Mouse (Mus musculus): ENCODE results near the gene Lmo2. TPM values are rescaled to one million over a fixed set of nuclear protein-coding genes. Genes with fewer than 3 reads are reported as not detected.

Gene Lmo2
- 14.0 and 14.5 TPM in 2 replicates for polyA plus RNA-seq (2015; fragmentation: Nextera tagmentation; extraction: Ambion mirVana)

DNA sequence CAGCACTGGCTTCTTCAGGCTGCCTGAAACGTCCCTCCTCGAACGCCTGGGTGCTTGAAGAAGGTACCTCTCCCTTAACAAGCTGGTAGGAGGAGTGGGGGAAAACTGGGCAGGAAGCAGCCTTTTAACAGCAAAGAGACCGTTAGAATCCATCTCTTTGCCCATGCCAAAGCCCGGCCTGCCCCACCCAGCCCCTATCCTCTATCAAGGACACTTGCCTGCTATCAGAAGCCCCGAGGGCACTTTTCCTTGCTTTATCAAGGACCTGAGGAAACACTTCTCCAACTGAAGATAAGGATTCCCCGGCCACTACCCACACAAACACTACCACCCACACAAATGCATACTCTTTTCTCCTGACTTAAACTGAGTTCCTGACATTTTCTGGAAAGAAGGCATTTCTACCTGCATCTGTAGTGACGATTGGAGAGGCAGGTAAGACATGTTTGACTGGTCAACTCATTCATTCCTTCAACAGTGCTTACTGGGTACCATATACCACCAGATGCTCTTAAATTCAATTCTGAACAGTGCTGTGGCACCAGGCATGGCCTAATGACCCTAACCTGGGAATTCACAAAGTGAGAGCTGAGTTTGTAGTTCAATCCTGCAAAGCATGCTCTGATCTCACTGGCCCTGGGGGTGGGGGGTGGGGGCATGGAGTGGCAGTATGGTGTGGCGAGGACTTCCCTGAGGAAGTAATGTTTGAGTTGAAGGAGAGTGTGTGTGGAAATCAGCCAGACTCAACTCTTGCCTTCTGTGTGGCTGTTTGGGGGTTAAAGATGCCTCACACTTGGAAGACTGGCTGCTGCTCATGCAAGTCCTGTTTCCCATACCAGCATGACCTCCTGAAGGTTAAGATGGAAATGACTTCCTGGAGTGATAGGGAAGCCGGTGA lies at the start of gene Lmo2:
Lmo2 (plus strand) TSS at position 338 of the 898 bp plus-strand sequence.
- Histone ChIP-seq H3K4me1 (no peaks in the 10 kb centered on the region), H3K4me2 (replicated peaks) (no peak within 1 kb of the TSS), H3K36me3 (no peaks in the 10 kb centered on the region), H3K4me3 (no peak within 1 kb of the TSS), H3K27ac (no peak within 1 kb of the TSS), H3K27me3 (no peaks in the 10 kb centered on the region), H3K9me3 (no peaks in the 10 kb centered on the region), H3K9ac (no peak within 1 kb of the TSS)
- no peak for ATAC-seq (ENCODE audit: low FRiP score, low read depth)
- 62% methylated on average over 10 of the region's 10 CpGs for WGBS

DNA sequence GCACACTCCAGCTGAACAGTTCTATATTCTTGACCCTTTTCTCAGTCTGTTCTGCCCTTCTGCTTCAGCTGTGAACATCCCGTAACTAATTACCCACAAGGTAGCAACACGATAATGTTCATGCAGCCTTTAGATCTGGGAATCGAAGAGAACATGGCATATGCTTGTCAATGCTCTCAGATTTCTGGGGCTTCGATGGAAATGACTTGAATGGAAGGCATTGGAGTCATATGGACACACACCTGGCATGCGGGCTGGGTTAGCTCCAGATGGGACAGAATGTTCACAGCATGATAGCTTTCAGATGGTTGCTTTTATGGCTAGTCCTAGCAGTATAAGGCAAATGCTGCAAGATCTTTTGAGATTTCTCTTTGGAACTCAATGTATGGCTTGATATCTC lies 47.2 kb upstream of the Lmo2 start:
- 62% methylated on average over 5 of the region's 5 CpGs for WGBS
- no peak overlapping the region for H3K4me3 ChIP-seq

DNA sequence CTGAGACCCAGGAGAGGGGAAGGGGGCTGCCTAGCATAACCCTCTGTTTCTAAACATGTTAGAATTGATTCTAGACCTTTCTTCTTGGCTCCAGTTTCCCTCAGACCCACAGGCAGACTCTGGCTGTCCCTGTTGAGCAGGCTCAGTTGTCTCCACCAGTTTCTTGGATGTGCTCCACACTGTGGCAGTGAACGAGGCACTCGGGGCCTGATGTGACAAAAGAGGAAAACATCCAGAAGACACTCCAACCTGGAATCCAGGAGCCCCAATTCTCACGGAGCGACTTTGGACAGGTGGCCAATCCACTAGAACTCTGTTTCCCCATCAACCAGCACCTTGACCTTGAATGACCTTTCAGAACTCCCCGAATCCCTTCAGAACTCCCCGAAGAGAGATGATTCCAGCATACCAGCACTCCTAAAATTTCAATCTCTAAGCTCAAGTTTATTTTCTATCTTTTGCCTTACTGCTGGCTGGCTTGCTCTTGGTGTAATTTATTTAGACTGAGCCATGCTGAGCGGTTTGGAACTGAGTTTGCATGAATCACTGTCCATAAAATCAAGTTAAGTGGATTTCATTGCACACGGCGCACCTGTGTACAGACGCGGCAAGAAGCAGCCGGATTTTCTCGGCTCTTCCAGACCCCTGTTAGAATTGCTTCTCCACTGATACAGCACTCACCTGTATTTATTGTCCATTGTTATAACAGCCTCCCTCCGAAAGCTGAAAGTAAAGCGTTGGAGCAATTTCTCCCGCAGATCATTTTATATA lies 45.1 kb upstream of the Lmo2 start:
- Histone ChIP-seq H3K9me3 (no peaks in the 10 kb centered on the region), H3K4me2 (replicated peaks) (no peak overlapping the region), H3K27me3 (no peaks in the 10 kb centered on the region), H3K27ac (no peak overlapping the region), H3K36me3 (no peaks in the 10 kb centered on the region), H3K4me1 (peaks cover 18% of the 10 kb centered on the region; the same call in 1 of the 2 replicates), H3K4me3 (no peak overlapping the region), H3K9ac (no peak overlapping the region)
- 55% methylated on average over 16 of the region's 16 CpGs for WGBS
- ATAC-seq (ENCODE audit: low FRiP score, low read depth), result no peak

More for the DNA sequence above, 47.2 kb upstream of the Lmo2 start:
- H3K4me1 ChIP-seq, result peaks cover 33% of the 10 kb centered on the region
- H3K9me3 ChIP-seq, result no peaks in the 10 kb centered on the region
- H3K27ac ChIP-seq, result no peak overlapping the region
- ATAC-seq (ENCODE audit: low FRiP score, low read depth), result no peak
- H3K27me3 ChIP-seq, result no peaks in the 10 kb centered on the region
- H3K9ac ChIP-seq, result no peak overlapping the region
- no peak overlapping the region for H3K4me2 ChIP-seq (replicated peaks)
- no peaks in the 10 kb centered on the region for H3K36me3 ChIP-seq

DNA sequence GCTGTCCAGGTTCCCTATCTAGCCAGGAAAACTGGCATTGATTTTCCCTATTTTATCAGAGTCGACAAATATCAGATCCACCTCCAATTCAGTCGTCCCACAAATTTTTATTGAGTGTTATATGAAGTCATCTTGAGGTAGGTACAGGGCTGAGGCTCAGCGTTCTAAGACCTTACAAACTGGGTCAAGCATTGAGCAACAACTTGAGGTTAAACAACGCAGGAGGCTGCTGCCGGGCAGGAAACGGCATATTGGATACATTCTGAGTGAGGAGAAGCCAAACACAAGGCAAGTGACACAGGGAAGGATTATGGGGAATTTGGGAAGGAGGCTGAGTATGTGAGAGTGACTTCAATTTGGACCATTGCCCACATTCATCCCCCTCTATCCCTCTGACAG lies 44.5 kb upstream of the Lmo2 start:
- H3K9ac ChIP-seq, result no peak overlapping the region
- H3K27ac ChIP-seq, result no peak overlapping the region
- no peaks in the 10 kb centered on the region for H3K36me3 ChIP-seq
- no peaks in the 10 kb centered on the region for H3K27me3 ChIP-seq
- peak; percentile 48; the same call in 1 of the 2 replicates for ATAC-seq (ENCODE audit: low FRiP score, low read depth)
- H3K4me3 ChIP-seq, result no peak overlapping the region
- WGBS, result 55% methylated on average over 6 of the region's 6 CpGs
- H3K9me3 ChIP-seq, result no peaks in the 10 kb centered on the region
- peaks cover 18% of the 10 kb centered on the region; the same call in 1 of the 2 replicates for H3K4me1 ChIP-seq
- no peak overlapping the region for H3K4me2 ChIP-seq (replicated peaks)

DNA sequence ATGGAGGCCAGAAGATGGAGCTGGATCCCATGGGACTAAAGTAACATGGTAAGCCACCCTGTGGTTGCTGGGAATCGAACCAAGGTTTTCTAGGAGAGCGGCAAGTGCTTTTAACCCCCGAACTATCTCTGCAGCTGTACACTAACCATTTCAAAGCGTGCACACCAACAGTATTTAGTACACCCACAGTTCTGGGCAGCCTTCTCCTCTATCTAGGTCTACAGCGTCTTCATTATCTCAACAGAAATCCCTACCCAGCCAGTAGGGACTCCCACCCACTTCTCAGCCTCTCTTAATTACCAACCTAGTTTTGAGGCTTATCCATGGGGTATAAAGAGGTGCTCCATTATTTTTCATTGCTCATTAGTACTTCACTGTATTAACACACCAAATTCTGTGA lies 41.7 kb upstream of the Lmo2 start:
- H3K4me3 ChIP-seq, result no peak overlapping the region
- no peak overlapping the region for H3K27ac ChIP-seq
- peaks cover 18% of the 10 kb centered on the region; the same call in 1 of the 2 replicates for H3K4me1 ChIP-seq
- WGBS, result 90% methylated on average over 5 of the region's 5 CpGs
- no peak for ATAC-seq (ENCODE audit: low FRiP score, low read depth)
- no peaks in the 10 kb centered on the region for H3K27me3 ChIP-seq
- no peak overlapping the region for H3K9ac ChIP-seq
- no peak overlapping the region for H3K4me2 ChIP-seq (replicated peaks)
- H3K36me3 ChIP-seq, result no peaks in the 10 kb centered on the region
- no peaks in the 10 kb centered on the region for H3K9me3 ChIP-seq

DNA sequence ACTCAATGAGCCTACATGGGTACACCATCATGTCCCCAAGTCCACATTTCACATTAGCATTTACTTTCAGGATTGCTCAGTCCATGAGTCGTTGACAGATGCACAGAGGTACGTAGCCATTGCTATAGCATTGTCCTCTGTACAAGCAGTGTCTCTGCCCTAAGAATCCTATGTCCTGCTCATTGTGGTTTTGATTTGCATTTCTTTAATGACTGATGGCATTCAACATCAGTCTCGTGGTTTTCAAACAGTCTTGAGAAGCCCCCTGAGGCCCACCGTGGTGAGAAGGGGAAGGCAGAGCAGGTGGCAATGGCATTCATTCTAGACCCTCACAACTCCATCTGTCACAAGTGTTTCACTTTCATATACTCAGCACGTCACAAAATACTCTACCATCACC lies 40.4 kb upstream of the Lmo2 start:
- H3K9ac ChIP-seq, result no peak overlapping the region
- H3K4me1 ChIP-seq, result peaks cover 15% of the 10 kb centered on the region; the same call in 1 of the 2 replicates
- no peak overlapping the region for H3K27ac ChIP-seq
- 86% methylated on average over 5 of the region's 5 CpGs for WGBS
- H3K4me2 ChIP-seq (replicated peaks), result no peak overlapping the region
- H3K27me3 ChIP-seq, result no peaks in the 10 kb centered on the region
- ATAC-seq (ENCODE audit: low FRiP score, low read depth), result no peak
- no peaks in the 10 kb centered on the region for H3K36me3 ChIP-seq
- H3K4me3 ChIP-seq, result no peak overlapping the region
- no peaks in the 10 kb centered on the region for H3K9me3 ChIP-seq

DNA sequence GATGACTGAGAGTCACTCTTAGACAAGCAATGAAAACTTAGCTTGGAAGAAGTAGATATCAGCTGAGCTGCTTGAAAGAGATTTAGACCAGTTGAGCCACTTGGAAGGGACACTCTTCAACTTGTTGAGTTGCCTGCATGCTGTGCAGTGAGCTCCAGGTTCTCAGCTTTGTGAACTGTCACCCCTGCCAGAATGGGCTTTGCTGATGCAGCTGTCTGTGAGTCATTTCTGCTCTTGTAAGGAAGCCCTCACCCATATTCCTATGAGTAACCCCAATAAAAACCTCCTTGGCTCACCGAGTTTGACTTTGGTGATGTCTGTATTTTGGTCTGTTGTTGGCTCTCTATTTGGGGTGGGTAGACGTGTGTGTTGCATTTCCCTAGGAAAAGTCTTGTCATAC lies 39.4 kb upstream of the Lmo2 start:
- 89% methylated on average over 2 of the region's 2 CpGs for WGBS
- no peak overlapping the region for H3K27ac ChIP-seq
- H3K36me3 ChIP-seq, result no peaks in the 10 kb centered on the region
- no peaks in the 10 kb centered on the region for H3K9me3 ChIP-seq
- H3K9ac ChIP-seq, result no peak overlapping the region
- H3K4me3 ChIP-seq, result no peak overlapping the region
- no peak for ATAC-seq (ENCODE audit: low FRiP score, low read depth)
- H3K27me3 ChIP-seq, result no peaks in the 10 kb centered on the region
- H3K4me2 ChIP-seq (replicated peaks), result no peak overlapping the region
- H3K4me1 ChIP-seq, result peaks cover 6% of the 10 kb centered on the region; the same call in 1 of the 2 replicates

DNA sequence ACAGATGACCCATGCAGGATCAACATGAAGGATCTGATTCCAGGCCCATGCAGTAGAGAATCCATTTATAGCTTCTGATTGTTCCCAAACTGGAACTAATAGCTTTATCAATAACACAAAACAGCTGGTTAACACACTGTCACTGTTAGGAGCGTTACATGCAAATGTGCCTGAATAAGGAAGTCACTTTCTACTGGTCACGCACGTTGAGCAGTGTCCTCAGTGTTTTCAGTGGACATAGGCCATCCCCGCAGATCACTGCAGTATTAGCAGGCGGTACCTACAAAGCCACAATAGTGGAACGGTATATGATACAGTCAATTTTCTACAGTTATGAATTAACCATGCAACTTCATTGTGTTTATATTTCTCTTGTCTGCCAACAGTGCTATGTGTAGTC lies 38.3 kb upstream of the Lmo2 start:
- ATAC-seq (ENCODE audit: low FRiP score, low read depth), result no peak
- Histone ChIP-seq H3K4me3 (no peak overlapping the region), H3K9me3 (no peaks in the 10 kb centered on the region), H3K9ac (no peak overlapping the region), H3K27ac (no peak overlapping the region), H3K4me2 (replicated peaks) (no peak overlapping the region), H3K36me3 (no peaks in the 10 kb centered on the region), H3K4me1 (no peaks in the 10 kb centered on the region), H3K27me3 (no peaks in the 10 kb centered on the region)
- 91% methylated on average over 6 of the region's 6 CpGs for WGBS

DNA sequence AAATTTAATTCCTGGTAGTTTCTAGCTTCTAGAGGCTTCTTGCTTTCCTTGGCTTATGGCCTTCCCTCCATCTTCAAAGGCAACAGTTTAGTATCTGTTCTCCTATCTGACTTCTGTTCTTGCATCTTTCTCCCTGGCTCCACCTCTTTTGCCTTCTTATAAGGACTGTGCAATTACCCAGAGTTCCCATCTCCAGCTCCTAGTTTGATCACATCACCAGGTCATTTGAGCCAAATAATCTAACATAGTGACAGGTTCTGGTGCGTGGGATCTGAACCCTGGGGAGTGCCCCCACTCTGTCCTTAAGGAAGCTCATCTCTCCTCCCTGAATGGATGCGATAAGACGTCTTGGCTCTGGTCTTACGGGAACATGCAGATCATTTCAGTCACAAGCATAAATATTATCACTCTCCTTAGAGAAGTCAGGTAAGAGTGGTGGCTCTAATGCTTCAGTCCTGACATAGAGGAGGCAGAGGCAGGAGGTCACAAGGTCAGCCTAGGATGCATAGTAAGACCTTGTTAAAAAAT lies 31.1 kb upstream of the Lmo2 start:
- no peak for ATAC-seq (ENCODE audit: low FRiP score, low read depth)
- Histone ChIP-seq H3K27ac (no peak overlapping the region), H3K4me2 (replicated peaks) (no peak overlapping the region), H3K4me3 (no peak overlapping the region), H3K9me3 (no peaks in the 10 kb centered on the region), H3K36me3 (no peaks in the 10 kb centered on the region), H3K27me3 (peaks cover 1% of the 10 kb centered on the region; the same call in 1 of the 2 replicates), H3K9ac (no peak overlapping the region), H3K4me1 (peaks cover 32% of the 10 kb centered on the region)
- 87% methylated on average over 4 of the region's 4 CpGs for WGBS

DNA sequence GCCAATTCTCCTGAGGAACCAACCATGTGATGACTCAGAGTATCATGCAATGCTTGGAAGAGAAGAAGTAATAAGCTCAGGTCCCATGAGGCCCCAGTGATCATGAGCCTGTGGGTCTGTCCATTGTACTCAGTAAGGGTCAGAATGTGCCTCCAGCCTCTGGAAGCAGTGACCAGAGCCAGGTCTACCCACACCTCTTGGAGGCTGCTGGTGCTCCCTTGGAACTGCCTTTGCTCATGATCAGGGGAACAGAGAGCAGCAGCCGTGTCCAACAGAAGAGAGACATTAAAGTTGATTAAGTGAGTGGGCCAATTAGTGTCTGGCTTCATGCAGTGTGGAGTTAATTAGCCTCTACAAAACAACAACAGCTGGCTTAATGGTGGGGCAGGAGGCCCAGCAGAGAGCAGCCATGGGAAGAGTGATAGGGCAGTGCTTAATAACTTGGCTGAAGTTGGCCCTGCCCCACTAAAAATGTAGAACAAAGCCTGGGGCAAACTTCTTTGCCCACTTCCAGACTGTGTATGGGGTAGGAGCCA lies 30.1 kb upstream of the Lmo2 start:
- Histone ChIP-seq H3K4me1 (peaks cover 37% of the 10 kb centered on the region), H3K4me2 (replicated peaks) (no peak overlapping the region), H3K9ac (no peak overlapping the region), H3K27me3 (peaks cover 6% of the 10 kb centered on the region), H3K27ac (no peak overlapping the region), H3K4me3 (no peak overlapping the region), H3K36me3 (no peaks in the 10 kb centered on the region), H3K9me3 (no peaks in the 10 kb centered on the region)
- ATAC-seq (ENCODE audit: low FRiP score, low read depth), result peak; percentile 72
- 5% methylated on average over 1 of the region's 1 CpGs for WGBS

DNA sequence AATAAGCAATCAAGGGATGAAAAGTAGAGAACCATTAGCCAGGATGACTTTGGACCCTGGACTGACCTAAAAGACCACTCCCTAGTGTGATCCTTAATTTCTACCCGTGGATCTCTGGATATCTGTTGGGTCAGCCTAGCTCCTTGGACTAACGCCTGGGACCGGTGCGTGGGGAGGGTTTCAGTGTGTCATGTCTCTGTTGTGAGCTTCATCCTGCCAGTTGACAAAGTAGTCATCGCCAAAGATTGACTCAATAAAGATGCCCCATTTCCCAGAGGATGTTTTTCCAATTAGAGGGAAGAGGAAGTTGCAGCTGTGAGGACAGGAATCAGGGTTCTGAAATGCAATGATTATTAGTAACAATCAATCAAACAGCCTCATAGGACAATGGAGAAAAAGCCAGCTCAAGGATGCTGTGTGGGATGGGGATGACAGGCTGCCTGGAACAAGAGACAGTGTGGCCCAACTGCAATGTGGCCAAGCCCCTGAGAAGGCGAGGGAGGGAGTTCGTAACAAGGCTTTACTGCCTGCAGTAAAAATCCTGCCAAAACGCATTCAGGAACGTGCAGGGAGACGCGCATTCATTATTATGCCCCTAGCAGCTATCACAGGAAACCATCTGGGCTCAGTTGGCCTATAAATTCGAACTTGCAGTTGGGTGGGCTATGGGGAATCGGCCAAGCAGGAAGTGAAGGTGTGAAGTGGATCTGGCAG lies 27.3 kb upstream of the Lmo2 start:
- Histone ChIP-seq H3K27ac (no peak overlapping the region), H3K9ac (no peak overlapping the region), H3K27me3 (peaks cover 6% of the 10 kb centered on the region), H3K36me3 (no peaks in the 10 kb centered on the region), H3K4me3 (no peak overlapping the region), H3K4me1 (peaks cover 37% of the 10 kb centered on the region), H3K9me3 (no peaks in the 10 kb centered on the region), H3K4me2 (replicated peaks) (peak overlapping the region; percentile 14; the same call in 1 of the 2 replicates)
- WGBS, result 19% methylated on average over 13 of the region's 13 CpGs
- ATAC-seq (ENCODE audit: low FRiP score, low read depth), result peak; percentile 42; the same call in 1 of the 2 replicates
